Mouse (Mus musculus): Measurements from ENCODE around the gene Raf1.

DNA sequence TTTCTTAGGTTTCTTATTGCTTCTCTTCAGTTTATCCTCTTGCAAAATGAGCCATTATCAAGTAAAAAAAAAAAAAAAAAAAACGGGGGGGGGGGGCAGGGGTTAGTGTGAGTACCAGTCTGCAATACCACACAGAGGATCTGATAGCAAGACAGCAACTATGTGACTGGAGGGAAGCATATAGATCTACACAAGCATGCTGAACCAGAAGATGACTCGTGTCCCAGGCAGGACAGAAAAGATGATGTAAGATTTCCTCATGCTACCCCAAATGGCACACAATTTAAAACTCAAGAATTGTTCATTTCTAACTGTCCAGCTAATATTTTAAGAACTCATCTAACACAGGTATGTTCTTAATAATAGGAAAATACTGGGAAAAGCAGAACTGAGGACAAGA is 22.5 kb downstream of the Raf1 start:
- TF ChIP-seq CTCF (IDR thresholded peaks at IDR 0.05; ENCODE audit: borderline replicate concordance, control insufficient read depth, extremely low read depth, insufficient read depth, low read length, poor library complexity) (no peak), POLR2A (IDR thresholded peaks at IDR 0.05; ENCODE audit: control insufficient read depth, extremely low read depth, insufficient read depth, low read length, poor library complexity) (no peak)

Measured in thymus, adult 2 months (tissue).